Mouse (Mus musculus): Measurements from ENCODE around the gene Bhlhb9. TPM values are rescaled to one million over a fixed set of nuclear protein-coding genes. Genes with fewer than 3 reads are reported as not detected.

Gene Bhlhb9
- 11.2 to 13.6 TPM (median 12.3 TPM) in 4 replicates for total RNA-seq (2023; ENCODE audit: inconsistent age)

DNA sequence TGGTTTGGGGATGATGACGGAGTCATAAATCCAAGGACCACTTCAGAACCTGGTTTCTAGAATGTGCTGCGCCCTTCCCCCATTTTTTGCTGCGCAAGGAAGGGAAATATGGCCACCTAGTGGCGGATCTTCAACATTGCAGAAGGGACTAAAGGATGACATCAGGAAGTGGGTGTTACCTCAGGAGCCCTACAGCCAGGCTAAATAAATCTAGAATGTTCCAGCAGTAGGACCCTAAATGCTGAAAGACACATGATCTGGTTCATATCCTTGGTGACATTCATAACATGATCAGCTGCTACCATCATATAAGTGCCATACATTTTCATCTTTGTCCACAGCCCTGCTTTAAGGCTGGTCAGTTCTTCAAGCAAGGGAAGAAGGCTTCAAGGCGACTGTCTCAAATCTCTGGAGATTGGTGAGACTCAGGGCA lies at the start of gene Bhlhb9:
Gene Bhlhb9 (plus strand): TSS at position 383 of the 433 bp plus-strand sequence.

DNA sequence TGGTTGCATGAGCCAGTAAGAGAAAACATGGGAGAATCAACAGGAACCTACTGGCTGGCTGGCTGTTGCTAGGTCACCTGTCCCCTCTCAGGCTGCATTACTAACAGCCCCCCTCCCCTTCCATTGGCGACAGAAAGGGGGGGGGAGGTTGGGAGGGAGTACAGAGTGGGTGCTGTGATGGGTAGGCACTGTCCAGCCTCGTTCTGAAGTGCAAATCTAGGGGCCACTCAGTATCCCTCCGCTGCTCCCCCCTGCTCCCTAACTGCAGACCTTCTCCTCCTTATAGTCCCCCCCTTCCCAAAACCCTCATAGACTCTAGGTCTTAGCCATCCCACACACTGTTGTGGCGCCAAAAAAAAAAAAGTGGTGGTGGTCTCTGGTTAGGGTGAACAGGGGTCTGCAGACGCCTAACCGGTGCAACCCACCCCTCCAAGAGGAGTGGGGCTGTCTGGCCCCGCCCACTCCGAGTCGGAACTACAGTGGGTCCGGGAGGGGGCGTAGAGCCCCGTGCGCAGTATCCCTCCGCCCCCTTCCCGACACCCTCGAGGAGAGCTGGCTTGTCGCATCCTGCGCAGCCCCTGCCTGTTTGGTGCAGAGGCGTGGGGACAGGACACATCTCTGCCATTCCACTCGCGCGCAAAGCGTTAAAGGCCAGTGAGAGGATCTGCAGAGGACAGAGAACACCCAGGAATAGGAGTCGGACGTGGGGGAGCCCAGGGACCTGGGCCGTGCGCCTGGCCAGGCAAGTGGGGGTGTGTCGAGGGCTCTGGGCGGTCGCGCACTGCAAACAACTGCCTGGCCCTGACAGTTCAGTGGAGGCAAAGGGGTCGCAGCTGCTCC lies 41.3 kb downstream of the Bhlhb9 start, which contains the start of gene Gprasp2:
Gene Gprasp2 (plus strand): TSS at position 514 of the 840 bp plus-strand sequence.

Other genes with a start within 250 kb of the Bhlhb9 start
- gene Nxf7, start 198.8 kb upstream of the Bhlhb9 start, total RNA-seq (2023; ENCODE audit: inconsistent age): not detected in 4 replicates
- gene Prame, start 169.9 kb upstream of the Bhlhb9 start, total RNA-seq (2023; ENCODE audit: inconsistent age): not detected in 4 replicates
- not detected in 4 replicates for gene Tcp11x2, start 103.8 kb upstream of the Bhlhb9 start, total RNA-seq (2023; ENCODE audit: inconsistent age)
- not detected in 4 replicates for gene Tmsb15a, start 72.3 kb upstream of the Bhlhb9 start, total RNA-seq (2023; ENCODE audit: inconsistent age)
- gene Armcx5, start 54.9 kb upstream of the Bhlhb9 start, total RNA-seq (2023; ENCODE audit: inconsistent age): 28.9 to 31.8 TPM (median 30.6 TPM) in 4 replicates
- 44.7 to 55.8 TPM (median 51.3 TPM) in 4 replicates for gene Gprasp1, start 54.9 kb upstream of the Bhlhb9 start, total RNA-seq (2023; ENCODE audit: inconsistent age)
- 7.7 to 13.8 TPM (median 11.8 TPM) in 4 replicates for gene Gprasp2, start 41.4 kb downstream of the Bhlhb9 start, total RNA-seq (2023; ENCODE audit: inconsistent age)
- 0.33 to 0.64 TPM in 2 of 4 replicates, not detected in the others for gene Arxes2, start 196.2 kb downstream of the Bhlhb9 start, total RNA-seq (2023; ENCODE audit: inconsistent age)
- 0.45 TPM in 1 of 4 replicates, not detected in the others for gene Arxes1, start 235.8 kb downstream of the Bhlhb9 start, total RNA-seq (2023; ENCODE audit: inconsistent age)

Data from B cell, adult (primary cell).